Mouse (Mus musculus) bone marrow macrophage, adult 2 months (primary cell): ENCODE measurements around the gene Wdr45. TPM values are rescaled to one million over a fixed set of nuclear protein-coding genes. Genes with fewer than 3 reads are reported as not detected.
"Not testable (repeated sequence)": the region's sequence is repeated elsewhere in the genome, so short reads cannot be mapped to it uniquely, and the experiment has no call there.

Experiments
- H3K27ac ChIP-seq: 2 replicates; pipeline ENCODE4 v1.5.1; 2012; ENCODE audit warnings: low read depth, low read length; ENCODE audit not compliant: insufficient read depth
- H3K4me1 ChIP-seq: 2 replicates; pipeline ENCODE4 v1.6.1; 2012; ENCODE audit warnings: low read length; ENCODE audit not compliant: control insufficient read depth, insufficient read depth
- H3K4me3 ChIP-seq: 2 replicates; pipeline ENCODE4 v1.5.1; 2012; ENCODE audit warnings: mild to moderate bottlenecking, low read length, moderate library complexity; ENCODE audit not compliant: insufficient read depth
- CTCF ChIP-seq: IDR thresholded peaks from 2 replicates; pipeline ENCODE4 v1.5.1; 2012; ENCODE audit warnings: low read depth, mild to moderate bottlenecking, low read length, moderate library complexity
- POLR2A ChIP-seq: IDR thresholded peaks from 2 replicates; pipeline ENCODE4 v1.6.1; 2012; ENCODE audit warnings: mild to moderate bottlenecking, low read depth, low read length, borderline replicate concordance
- polyA plus RNA-seq: library from polyadenylated mRNA; stranded (reverse); fragments of >200 nt; gene quantifications from 2 replicates; pipeline ENCODE4 v1.2.4, GENCODE M21; 2012; ENCODE audit not compliant: missing spikeins, insufficient read depth, insufficient read length

Wdr45 gene
- polyA plus RNA-seq, 1 experiment, result 68.8 TPM

- Histone ChIP-seq H3K4me3 (no peak overlapping the region), H3K27ac (no peak overlapping the region), H3K4me1 (peaks cover 7% of the 10 kb centered on the region)
- TF ChIP-seq POLR2A, result no peak
- TF ChIP-seq CTCF, result no peak
Measured at GRCm38 (mm10) chrX:7678986-7679385, 35.1 kb upstream of the Wdr45 start.

DNA sequence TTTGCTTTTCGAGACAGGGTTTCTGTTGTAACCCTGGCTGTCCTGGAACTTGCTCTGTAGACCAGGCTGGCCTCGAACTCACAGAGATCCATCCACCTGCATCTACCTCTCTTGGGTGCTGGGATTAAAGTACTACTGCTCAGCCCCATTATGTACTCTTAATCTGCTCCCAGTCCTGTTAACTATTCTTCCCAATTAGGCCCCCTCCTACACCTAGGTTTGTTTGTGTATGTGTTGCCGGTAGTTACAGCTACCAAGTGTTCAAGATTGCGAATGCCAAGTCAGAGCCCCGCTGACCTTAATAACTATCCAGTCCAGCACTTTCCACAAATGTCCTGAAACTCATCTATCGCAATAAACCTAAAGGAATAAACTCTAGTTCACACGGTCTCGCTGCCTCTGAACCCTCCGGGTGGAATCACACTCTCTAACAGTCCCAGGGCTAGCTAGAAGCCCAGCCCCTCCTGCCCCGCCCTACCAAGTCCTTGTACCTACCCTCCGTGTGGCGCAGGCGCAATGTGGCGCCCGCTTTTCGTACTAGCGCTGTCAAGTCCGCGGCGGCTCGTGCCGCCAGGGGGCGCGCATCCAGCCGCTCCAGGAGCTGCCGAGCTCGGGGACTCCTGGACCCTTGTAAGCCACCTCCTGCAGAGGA is 34.6 kb upstream of the Wdr45 start:
- Histone ChIP-seq H3K27ac (no peak overlapping the region), H3K4me1 (peaks cover 2% of the 10 kb centered on the region), H3K4me3 (peak overlapping the region; percentile 30; the same call in 1 of the 2 replicates)
- peak; percentile 35; the same call in 1 of the 2 replicates for TF ChIP-seq CTCF
- no peak for TF ChIP-seq POLR2A

DNA sequence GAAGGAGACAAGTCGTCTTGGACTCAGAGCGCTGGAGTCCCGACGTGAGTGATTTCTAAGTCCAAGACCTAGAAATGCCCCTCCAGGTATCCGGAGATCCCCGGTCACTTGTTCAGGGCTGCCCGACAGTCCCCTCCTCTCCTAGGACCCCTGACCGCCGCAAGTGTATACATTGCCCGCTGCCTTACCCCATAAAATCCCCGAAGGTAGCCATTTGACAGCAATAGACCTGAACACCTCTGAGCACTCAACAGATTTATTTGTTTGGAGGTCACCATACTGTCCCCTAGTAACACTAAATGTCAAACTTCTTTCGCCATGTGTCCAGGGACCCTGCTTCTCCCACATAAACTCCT is 34.1 kb upstream of the Wdr45 start:
- H3K27ac ChIP-seq, result no peak overlapping the region
- peak overlapping the region; percentile 30; the same call in 1 of the 2 replicates for H3K4me3 ChIP-seq
- no peaks in the 10 kb centered on the region; the same call in 1 of the 2 replicates for H3K4me1 ChIP-seq
- TF ChIP-seq POLR2A (no peak), CTCF (no peak)

DNA sequence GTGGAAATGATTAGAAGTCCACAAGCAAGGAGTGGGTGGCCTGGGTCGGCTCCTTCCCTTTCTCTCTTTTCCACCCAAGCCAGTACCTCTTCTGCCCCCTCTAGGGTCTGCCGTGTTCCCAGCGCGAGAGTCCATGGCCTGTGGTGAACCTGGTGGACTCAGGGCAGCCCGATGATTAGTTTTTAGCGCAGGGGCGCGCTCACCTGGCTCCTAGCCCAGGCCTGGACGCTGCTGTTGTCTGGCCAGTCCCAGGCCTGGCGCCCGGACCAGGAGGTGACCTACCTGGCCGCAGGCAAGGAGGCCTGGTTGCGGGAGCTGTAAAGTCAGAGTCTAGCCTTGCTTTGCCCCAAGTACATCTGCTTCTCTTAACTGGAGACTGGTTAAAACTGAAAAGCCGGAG is 33.3 kb upstream of the Wdr45 start, which contains the start of gene Magix:
TSS of gene Magix (minus strand) at position 388 of the 400 bp plus-strand sequence.
- Histone ChIP-seq H3K27ac (no peak within 1 kb of the TSS), H3K4me1 (no peaks in the 10 kb centered on the region), H3K4me3 (peak within 1 kb of the TSS; percentile 30; the same call in 1 of the 2 replicates)
- TF ChIP-seq POLR2A, result no peak
- no peak for TF ChIP-seq CTCF

DNA sequence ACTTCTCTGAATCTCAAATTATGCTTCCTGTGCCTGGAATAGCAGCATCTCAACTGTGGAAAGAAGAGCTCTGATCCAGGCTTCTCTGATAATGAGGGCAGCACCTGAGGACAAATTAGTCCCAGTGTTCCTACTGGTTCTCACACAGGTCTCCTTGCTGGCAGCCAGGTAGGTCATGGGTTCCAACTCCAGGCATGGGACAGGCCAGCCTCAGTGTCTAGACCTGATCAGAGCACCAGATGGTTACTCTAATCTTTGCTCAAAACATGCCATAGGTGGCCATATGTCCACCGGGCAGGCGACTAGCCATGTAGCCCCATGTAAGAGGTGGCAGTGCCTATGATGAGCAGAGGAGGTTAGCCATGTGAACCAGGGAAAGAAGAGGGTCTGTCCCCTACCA is 25.8 kb upstream of the Wdr45 start:
- Histone ChIP-seq H3K27ac (no peak overlapping the region), H3K4me3 (no peak overlapping the region), H3K4me1 (no peaks in the 10 kb centered on the region)
- TF ChIP-seq POLR2A (no peak), CTCF (no peak)

DNA sequence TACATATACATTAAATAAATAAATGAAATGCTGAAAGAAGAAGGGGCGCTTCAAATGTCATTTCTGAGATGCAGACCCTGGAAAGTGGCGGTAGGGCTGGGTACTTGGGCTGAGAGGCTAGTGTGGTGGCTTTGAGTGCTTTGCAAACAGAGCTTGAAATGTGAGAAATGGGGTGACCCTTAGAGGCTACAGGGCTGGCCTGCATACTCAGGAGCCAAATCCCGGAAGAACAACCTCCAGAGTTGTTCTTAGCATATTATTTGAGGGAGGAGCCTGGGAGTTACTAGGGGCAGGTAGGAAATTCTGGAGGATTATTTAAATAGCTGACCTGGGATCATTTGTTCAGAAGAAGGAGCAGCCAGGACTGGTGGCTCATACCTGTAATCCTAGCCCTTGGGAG is 23.6 kb upstream of the Wdr45 start:
- TF ChIP-seq CTCF, result no peak
- TF ChIP-seq POLR2A, result no peak
- no peaks in the 10 kb centered on the region for H3K4me1 ChIP-seq
- H3K27ac ChIP-seq, result no peak overlapping the region
- H3K4me3 ChIP-seq, result no peak overlapping the region

DNA sequence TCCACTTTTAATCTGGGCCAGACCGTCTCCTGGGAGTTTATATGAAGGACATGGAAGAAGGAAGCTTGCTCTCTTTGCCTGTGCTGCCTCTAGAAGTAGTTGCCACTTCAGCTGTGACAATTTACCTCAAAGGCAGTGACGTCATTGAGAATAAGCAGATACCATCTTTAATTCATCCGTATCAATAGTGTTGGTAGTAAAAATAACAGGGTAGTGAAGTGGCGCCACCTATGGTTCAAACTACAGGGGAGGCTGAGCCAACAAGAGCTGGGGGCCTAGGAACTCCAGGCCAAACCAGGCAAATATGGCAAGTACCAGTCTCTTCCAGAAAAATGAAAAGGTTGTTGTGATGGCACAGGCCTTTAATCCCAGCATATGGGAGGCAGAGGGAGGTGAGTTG is 21.3 kb upstream of the Wdr45 start:
- TF ChIP-seq POLR2A, result no peak
- Histone ChIP-seq H3K27ac (no peak overlapping the region), H3K4me3 (no peak overlapping the region), H3K4me1 (peaks cover 2% of the 10 kb centered on the region; the same call in 1 of the 2 replicates)

DNA sequence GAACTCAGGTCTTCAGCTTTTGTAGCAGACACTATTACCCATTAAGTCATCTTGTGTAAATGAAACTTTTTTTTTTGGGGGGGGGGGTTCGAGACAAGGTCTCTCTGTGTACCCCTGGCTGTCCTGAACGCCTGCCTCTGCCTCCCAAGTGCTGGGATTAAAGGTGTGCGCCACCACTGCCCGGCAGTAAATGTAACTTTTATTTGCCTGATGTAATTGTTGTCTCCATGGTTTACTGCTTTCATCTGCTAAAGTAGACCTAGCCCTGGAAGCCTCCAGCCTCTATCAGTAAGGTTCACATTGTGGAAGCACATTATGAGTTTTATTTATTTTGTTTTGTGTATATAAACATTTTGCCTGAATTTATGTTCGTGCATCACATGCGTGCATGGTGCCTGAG is 17.6 kb upstream of the Wdr45 start:
- H3K4me3 ChIP-seq, result no peak overlapping the region
- peaks cover 6% of the 10 kb centered on the region for H3K4me1 ChIP-seq
- TF ChIP-seq POLR2A (no peak), CTCF (no peak)
- no peak overlapping the region for H3K27ac ChIP-seq

- no peak for TF ChIP-seq POLR2A
- no peak for TF ChIP-seq CTCF
- peak within 1 kb of the TSS; percentile 34 for H3K27ac ChIP-seq
- H3K4me3 ChIP-seq, result peak within 1 kb of the TSS; percentile 77
- peaks cover 6% of the 10 kb centered on the region for H3K4me1 ChIP-seq
Measured at GRCm38 (mm10) chrX:7696954-7697381, 17.2 kb upstream of the Wdr45 start, which contains the start of gene Gpkow. Gene Gpkow, plus strand, starts transcription at chrX:7697131.

DNA sequence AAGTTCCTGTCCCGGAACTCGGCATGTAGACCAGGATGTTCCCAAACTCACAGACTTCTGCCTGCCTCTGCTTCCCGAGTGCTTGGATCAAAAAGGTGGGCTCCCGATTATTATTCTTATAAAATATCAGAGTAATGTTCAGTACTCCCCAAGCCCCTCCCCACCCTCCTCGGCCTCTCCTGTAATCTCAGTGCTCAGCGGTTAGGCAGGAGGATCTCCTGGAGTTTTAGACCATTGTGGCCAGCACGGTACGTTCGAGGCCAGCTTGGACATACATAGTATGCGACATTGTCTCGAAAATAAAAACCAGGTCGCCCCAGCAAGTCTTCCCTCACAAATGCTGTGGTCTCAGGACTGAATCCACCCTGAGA is 384 bp upstream of the Wdr45 start:
- H3K4me1 ChIP-seq, result not testable (repeated sequence)
- Histone ChIP-seq H3K4me3 (peak overlapping the region; percentile 50), H3K27ac (peak overlapping the region; percentile 23)

DNA sequence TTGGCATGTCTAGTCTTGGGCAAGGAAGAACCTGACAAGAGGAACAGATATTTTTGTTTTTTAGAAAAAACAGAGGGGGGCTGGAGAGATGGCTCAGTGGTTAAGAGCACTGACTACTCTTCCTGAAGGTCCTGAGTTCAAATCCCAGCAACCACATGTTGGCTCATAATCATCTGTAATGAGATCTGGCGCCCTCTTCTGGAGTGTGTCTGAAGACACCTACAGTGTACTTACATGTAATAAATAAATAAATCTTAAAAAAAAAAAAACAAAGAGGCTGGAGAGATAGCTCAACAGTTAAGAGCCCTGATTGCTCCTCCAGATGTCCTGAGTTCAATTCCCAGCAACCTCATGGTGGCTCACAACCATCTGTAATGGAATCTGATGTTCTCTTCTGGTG is 1.9 kb downstream of the Wdr45 start:
- H3K27ac ChIP-seq, H3K4me3 ChIP-seq, H3K4me1 ChIP-seq: not testable (repeated sequence)
